Mouse (Mus musculus) forebrain, postnatal 0 days (tissue): ENCODE data around the gene Ocm. TPM values are rescaled to one million over a fixed set of nuclear protein-coding genes. Genes with fewer than 3 reads are reported as not detected.

Source experiments
- ATAC-seq: fragments of 200-750 bp; cut with Nextera tagmentation; 2 replicates; pipeline ENCODE4 v1.8.0; 2017; ENCODE audit warnings: mild to moderate bottlenecking, moderate library complexity
- DNase-seq: peaks from one replicate; pipeline ENCODE4 v3.0.0-alpha.2; 2015
- H3K27ac ChIP-seq: fragments of 300-500 bp; sonication (generic); 2 replicates; pipeline ENCODE4 v1.5.1; 2014; ENCODE audit warnings: low read depth, mild to moderate bottlenecking, antibody characterized with exemption, low read length, moderate library complexity, mixed read lengths
- H3K27me3 ChIP-seq: fragments of 300-500 bp; sonication (generic); 2 replicates; pipeline ENCODE4 v1.6.1; 2014; ENCODE audit warnings: mild to moderate bottlenecking, low read length, mixed read lengths; ENCODE audit not compliant: insufficient read depth
- H3K36me3 ChIP-seq: fragments of 300-500 bp; sonication (generic); 2 replicates; pipeline ENCODE4 v1.6.1; 2014; ENCODE audit warnings: mild to moderate bottlenecking, moderate library complexity; ENCODE audit not compliant: insufficient read depth
- H3K4me1 ChIP-seq: fragments of 300-500 bp; sonication (generic); 2 replicates; pipeline ENCODE4 v1.6.1; 2014; ENCODE audit warnings: antibody characterized with exemption; ENCODE audit not compliant: insufficient read depth
- H3K4me2 ChIP-seq: fragments of 300-500 bp; sonication (generic); 2 replicates; pipeline ENCODE4 v1.6.1; 2014; ENCODE audit warnings: low read depth, mild to moderate bottlenecking, moderate library complexity
- H3K4me3 ChIP-seq: fragments of 300-500 bp; sonication (generic); 2 replicates; pipeline ENCODE4 v1.5.1; 2014; ENCODE audit warnings: low read depth, low read length, mixed read lengths
- H3K9ac ChIP-seq: fragments of 300-500 bp; sonication (generic); 2 replicates; pipeline ENCODE4 v1.6.1; 2014; ENCODE audit warnings: mild to moderate bottlenecking
- H3K9me3 ChIP-seq: fragments of 300-500 bp; sonication (generic); 2 replicates; pipeline ENCODE4 v1.6.1; 2016; ENCODE audit warnings: low read length
- CTCF ChIP-seq: sonication (generic); IDR thresholded peaks from 2 replicates; pipeline ENCODE4 v1.5.1; 2016; ENCODE audit warnings: antibody characterized with exemption, control low read depth, low read depth
- WGBS: fragments of 180-500 bp; shearing (Covaris S2); extraction: QIAGEN DNeasy Blood & Tissue Kit; methylation state at CpG from one replicate; pipeline ENCODE4 v1.1.7; 2014; 5-methylcytosine and 5-hydroxymethylcytosine counted together
- polyA plus RNA-seq: library from polyadenylated mRNA; unstranded; fragments of >200 nt; fragmentation: Nextera tagmentation; extraction: Ambion mirVana; gene quantifications from 2 replicates; pipeline ENCODE4 v1.2.1, GENCODE M21; 2015
- total RNA-seq: library from RNA; depleted of rRNA; stranded (reverse); fragments of >200 nt; gene quantifications from 2 replicates; pipeline ENCODE4 v1.2.3, GENCODE M21; 2014

Gene Ocm
- total and polyA plus RNA-seq, 2 experiments from 2014 or later = not detected

DNA sequence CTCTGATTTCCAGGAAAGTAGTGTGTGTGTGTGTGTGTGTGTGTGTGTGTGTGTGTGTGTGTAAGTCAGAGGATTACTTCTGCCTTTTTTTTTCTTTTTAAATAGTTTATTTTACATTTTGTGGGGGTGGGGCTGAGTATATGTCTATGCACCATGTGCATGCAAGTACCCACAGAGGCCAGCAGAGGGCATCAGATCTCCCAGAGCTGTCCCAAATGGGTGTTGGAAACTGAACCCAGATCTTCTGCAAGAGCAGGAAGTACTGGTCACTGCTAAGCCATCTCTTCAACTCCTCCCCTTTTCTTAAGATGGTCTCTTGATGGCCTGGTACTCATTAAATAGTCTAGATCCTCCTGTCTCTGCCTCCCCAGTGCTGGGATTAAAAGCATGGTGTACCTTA, 24.8 kb upstream of the Ocm start:
- DNase-seq = no peak
- no peak overlapping the region for H3K4me3 ChIP-seq
- no peak overlapping the region for H3K27ac ChIP-seq
- no peak overlapping the region for H3K4me2 ChIP-seq
- no peak overlapping the region for H3K9ac ChIP-seq
- ATAC-seq = no peak
- H3K27me3 ChIP-seq = no peaks in the 10 kb centered on the region
- H3K4me1 ChIP-seq = no peaks in the 10 kb centered on the region
- TF ChIP-seq CTCF = peak; percentile 30; the same call in 1 of the 2 replicates
- H3K9me3 ChIP-seq = no peaks in the 10 kb centered on the region
- no peaks in the 10 kb centered on the region for H3K36me3 ChIP-seq

DNA sequence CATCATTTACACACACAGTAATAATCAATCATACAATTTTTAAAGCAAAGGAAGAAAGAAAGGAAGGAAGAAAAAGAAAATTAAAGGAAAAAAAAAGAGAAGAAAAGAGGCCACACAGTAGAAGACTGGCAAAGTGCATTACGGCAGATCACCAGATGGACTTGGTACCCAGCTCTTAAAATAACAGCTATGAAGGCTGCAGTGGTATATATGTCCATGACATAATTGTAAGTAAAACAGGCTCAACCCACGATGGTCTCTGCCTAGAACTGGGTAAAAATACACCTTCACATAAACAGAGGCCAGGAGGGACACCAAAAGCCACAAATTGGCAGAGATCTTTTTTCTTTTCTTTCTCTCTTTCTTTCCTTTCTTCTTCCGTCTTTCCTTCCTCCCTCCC, 23.4 kb upstream of the Ocm start:
- no peaks in the 10 kb centered on the region for H3K36me3 ChIP-seq
- H3K4me3 ChIP-seq = no peak overlapping the region
- 69% methylated on average over 3 of the region's 3 CpGs for WGBS
- H3K9me3 ChIP-seq = no peaks in the 10 kb centered on the region
- DNase-seq (no peak), ATAC-seq (no peak)
- H3K4me2 ChIP-seq = no peak overlapping the region
- no peaks in the 10 kb centered on the region for H3K4me1 ChIP-seq
- H3K27me3 ChIP-seq = no peaks in the 10 kb centered on the region
- no peak overlapping the region for H3K27ac ChIP-seq
- H3K9ac ChIP-seq = no peak overlapping the region
- no peak for TF ChIP-seq CTCF

DNA sequence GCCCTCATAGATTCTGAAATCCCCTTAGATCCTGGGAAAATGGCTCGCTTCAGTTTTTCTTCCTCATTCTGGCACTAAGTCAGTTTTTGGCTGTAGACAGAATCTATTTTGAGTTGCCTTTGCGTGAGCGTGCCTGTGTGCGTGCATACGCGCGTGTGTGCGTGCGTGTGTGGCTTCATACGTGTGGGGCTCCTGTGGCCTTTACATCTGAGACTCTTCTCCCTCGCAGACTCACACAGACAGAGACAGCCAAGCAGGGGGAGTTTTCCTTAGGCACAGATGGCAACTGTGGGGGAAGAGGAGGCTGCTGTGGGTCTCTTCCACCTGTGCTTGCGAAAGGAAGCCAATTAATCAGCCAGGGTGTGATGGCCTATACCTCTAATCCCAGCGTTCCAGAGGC, 20.9 kb upstream of the Ocm start:
- H3K4me2 ChIP-seq = no peak overlapping the region
- no peaks in the 10 kb centered on the region for H3K4me1 ChIP-seq
- H3K9me3 ChIP-seq = no peaks in the 10 kb centered on the region
- no peaks in the 10 kb centered on the region for H3K27me3 ChIP-seq
- no peak for TF ChIP-seq CTCF
- no peak overlapping the region for H3K9ac ChIP-seq
- peak overlapping the region; percentile 64; the same call in 1 of the 2 replicates for H3K27ac ChIP-seq
- H3K36me3 ChIP-seq = no peaks in the 10 kb centered on the region
- no peak overlapping the region for H3K4me3 ChIP-seq
- DNase-seq (peak; percentile 73), ATAC-seq (peak; percentile 71)
- WGBS = 46% methylated on average over 13 of the region's 13 CpGs

DNA sequence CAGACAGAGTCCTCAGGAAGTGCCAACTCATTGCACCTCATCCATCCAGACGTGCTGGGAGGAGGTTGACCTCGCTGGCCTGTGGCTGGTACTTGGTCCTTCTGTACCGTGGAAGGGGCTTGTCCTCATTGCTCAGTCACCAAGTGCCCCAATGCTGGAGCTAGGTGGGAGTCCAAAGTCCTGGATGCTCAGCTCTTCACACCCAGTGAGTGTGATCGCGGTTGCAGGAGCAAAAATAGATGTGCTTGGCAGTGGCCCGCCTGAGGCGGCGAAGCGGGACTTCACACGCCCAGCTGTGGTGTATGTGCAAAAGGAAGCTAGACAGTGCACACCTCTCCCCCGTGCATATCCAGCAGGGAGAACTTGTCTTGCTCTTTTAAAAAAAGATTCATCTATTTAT, 16.7 kb upstream of the Ocm start:
- H3K36me3 ChIP-seq = no peaks in the 10 kb centered on the region
- H3K27ac ChIP-seq = no peak overlapping the region
- H3K27me3 ChIP-seq = no peaks in the 10 kb centered on the region
- ATAC-seq = no peak
- H3K9me3 ChIP-seq = no peaks in the 10 kb centered on the region
- 89% methylated on average over 11 of the region's 11 CpGs for WGBS
- no peak for TF ChIP-seq CTCF
- no peak for DNase-seq
- H3K4me3 ChIP-seq = no peak overlapping the region
- H3K9ac ChIP-seq = no peak overlapping the region
- no peak overlapping the region for H3K4me2 ChIP-seq
- no peaks in the 10 kb centered on the region for H3K4me1 ChIP-seq

DNA sequence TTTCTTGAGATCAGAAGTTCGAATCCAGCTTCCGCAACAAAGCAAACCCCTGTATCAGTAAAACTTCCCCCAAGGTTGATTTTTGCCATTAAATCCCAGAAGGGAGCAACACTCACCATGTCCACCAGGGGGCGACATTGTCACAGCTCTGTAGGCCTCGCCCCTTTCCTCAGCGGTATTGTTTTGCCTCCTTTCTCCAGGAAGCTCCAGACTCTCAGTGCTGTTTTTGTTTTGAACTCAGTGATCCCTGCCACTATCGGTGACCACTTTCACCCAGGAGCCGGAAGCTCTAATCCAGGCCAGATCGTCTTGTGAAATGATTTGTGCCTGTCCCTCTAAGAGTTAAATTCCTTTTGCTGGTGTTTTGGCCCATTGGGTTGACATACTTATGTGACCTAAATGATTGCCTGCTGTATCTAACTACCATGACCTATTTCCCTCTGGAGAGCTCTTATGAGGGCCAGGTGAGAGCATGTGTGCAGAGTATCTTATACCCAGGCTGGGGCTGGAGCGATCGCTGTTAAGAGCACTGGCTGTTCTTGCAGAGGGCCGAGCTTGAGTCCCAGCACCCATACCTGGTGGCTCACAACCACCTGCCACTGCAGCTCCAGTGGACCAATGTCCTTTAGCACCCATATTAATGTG, 14.4 kb upstream of the Ocm start:
- peak; percentile 55; the same call in 1 of the 2 replicates for ATAC-seq

DNA sequence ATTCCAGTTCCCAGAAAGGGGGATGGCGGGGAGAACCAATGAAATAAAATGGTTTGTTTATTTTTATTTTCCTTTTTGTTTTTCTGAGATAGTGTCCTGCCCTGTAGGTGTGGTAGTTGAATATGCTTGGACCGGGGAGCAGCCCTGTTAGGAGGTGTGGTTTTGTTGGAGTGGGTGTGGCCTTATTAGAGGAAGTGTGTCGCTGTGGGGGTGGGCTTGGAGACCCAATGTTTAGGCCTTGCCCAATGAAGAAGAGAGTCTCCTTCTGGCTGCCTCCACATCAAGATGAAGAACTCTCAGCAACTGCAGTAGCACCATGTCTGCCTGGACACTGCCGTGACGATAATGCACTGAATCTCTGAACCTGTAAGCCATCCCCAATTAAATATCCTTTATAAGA, 13.4 kb upstream of the Ocm start:
- Histone ChIP-seq H3K4me3 (no peak overlapping the region), H3K4me1 (no peaks in the 10 kb centered on the region), H3K9me3 (no peaks in the 10 kb centered on the region), H3K4me2 (no peak overlapping the region), H3K27ac (no peak overlapping the region), H3K27me3 (no peaks in the 10 kb centered on the region), H3K9ac (no peak overlapping the region), H3K36me3 (no peaks in the 10 kb centered on the region)
- no peak for ATAC-seq
- DNase-seq = no peak
- TF ChIP-seq CTCF = no peak
- 96% methylated on average over 5 of the region's 5 CpGs for WGBS

More for the DNA sequence above, 14.4 kb upstream of the Ocm start:
- TF ChIP-seq CTCF = peak; percentile 95
- DNase-seq = peak; percentile 83
- H3K4me3 ChIP-seq = no peak overlapping the region
- no peak overlapping the region for H3K9ac ChIP-seq
- H3K9me3 ChIP-seq = no peaks in the 10 kb centered on the region
- WGBS = 45% methylated on average over 11 of the region's 11 CpGs
- H3K27me3 ChIP-seq = no peaks in the 10 kb centered on the region
- no peak overlapping the region for H3K27ac ChIP-seq
- no peaks in the 10 kb centered on the region for H3K4me1 ChIP-seq
- no peaks in the 10 kb centered on the region for H3K36me3 ChIP-seq
- H3K4me2 ChIP-seq = 0 out of 2 replicates have a peak overlapping the region, but pooled peaks have one; percentile 22

DNA sequence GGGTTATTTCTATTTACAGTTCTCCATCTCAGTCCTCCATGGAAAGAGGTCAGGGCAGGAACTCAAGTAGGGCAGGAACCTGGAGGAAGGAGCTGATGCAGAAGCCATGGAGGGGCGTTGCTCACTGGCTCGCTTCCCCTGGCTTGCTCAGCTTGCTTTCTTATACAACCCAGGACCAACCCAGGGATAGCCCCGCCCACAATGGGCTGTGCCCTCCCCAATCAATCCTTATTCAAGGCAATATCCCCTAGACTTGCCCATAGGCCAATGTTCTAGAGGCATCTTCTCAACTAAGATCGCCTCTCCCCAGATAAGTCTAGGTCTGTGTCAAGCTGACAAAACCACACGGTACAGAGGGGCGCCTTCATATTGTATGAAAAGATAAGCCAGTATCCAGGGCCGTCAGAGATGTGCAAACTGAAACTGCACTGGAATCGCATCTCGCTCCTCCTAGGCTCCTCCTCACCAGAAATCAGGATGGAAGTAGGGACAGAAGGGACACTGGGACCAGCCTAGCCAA, 12.7 kb upstream of the Ocm start:
- Histone ChIP-seq H3K27ac (no peak overlapping the region), H3K4me3 (no peak overlapping the region), H3K27me3 (no peaks in the 10 kb centered on the region), H3K4me2 (no peak overlapping the region), H3K9ac (no peak overlapping the region), H3K36me3 (no peaks in the 10 kb centered on the region), H3K4me1 (no peaks in the 10 kb centered on the region), H3K9me3 (no peaks in the 10 kb centered on the region)
- DNase-seq = no peak
- ATAC-seq = no peak
- TF ChIP-seq CTCF = no peak
- WGBS = 81% methylated on average over 9 of the region's 9 CpGs
